8 mouse cellular contexts compared by ENCODE assay signal in the genomic region with DNA sequence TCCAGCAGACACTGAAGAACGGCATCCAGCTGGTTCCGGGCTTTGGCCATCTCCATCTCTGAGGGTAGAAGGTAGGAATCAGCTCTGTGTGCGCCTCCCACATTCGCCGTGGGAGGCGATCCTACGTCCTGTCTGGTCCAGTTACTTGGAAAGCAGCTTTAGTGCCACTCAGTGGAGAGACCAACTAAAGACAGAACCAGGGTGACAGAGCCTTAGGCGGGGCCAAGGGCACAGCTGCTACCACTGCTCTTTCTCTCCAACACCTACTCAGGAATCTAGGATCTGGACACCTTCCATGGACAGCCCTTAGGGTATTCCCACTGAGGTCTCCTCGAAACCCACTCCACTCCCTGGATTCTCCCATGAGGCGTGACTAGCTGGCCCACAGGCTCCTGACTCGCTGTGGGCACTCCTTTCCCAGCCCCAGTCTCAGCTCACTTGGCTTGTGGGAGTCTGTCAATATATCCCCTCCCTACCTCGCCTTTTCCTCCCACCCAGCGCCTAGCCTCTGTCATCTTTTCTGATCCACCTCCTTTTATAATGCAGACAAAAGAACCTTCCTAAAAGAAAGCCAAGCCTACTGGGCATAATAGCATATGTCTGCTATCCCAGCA. TPM values are rescaled to one million over a fixed set of nuclear protein-coding genes. Genes with fewer than 3 reads are reported as not detected.
DNase-seq lines count a peak whose midpoint lies in the region; ATAC-seq lines count a peak whose summit lies in the region.
"Had no signal": no experiment of that assay in that cellular context is flagged by ENCODE, and none has a peak within 500 bp of the region (broad histone marks: within the 10 kb centered on the region; RNA-seq: fewer than 3 reads in every experiment).

No protein-coding gene starts in this region.

- H3K4me2 ChIP-seq in liver, embryonic 11.5 days: peak overlapping the region; percentile 75
- H3K4me2 ChIP-seq in embryonic facial prominence, embryonic 13.5 days: peak overlapping the region; percentile 94
- peak overlapping the region; percentile 91 for H3K4me2 ChIP-seq in intestine, embryonic 14.5 days (ENCODE audit: low read length)
- peak overlapping the region; percentile 99 for H3K4me2 ChIP-seq in neural tube, embryonic 13.5 days

- H3K4me3 ChIP-seq in liver, embryonic 11.5 days (ENCODE audit: low read depth, low read length): peak overlapping the region; percentile 75
- H3K4me3 ChIP-seq in embryonic facial prominence, embryonic 13.5 days: peak overlapping the region; percentile 69
- H3K4me3 ChIP-seq in intestine, embryonic 14.5 days (ENCODE audit: low read depth, low read length): no peak overlapping the region
- H3K4me3 ChIP-seq in neural tube, embryonic 13.5 days: peak overlapping the region; percentile 67; the same call in 1 of the 2 replicates

- no peak overlapping the region; the same call in 1 of the 2 replicates for H3K9ac ChIP-seq in liver, embryonic 11.5 days (ENCODE audit: low read depth, low read length)
- peak overlapping the region; percentile 85; the same call in 1 of the 2 replicates for H3K9ac ChIP-seq in embryonic facial prominence, embryonic 13.5 days
- H3K9ac ChIP-seq in intestine, embryonic 14.5 days (ENCODE audit: low read length): no peak overlapping the region
- H3K9ac ChIP-seq in neural tube, embryonic 13.5 days: peak overlapping the region; percentile 88

- DNase-seq in liver, embryonic 11.5 days (ENCODE audit: low spot score): no peak
- DNase-seq in liver: no peak
- DNase-seq in intestine, embryonic 14.5 days (ENCODE audit: low spot score): no peak
- no peak for DNase-seq in cerebellum, postnatal 36 days
- no peak for DNase-seq in frontal cortex, postnatal 36 days (ENCODE audit: low spot score in 2 of 2)
- DNase-seq: kidney, adult 8-10 months had no signal

- no peak overlapping the region for H3K27ac ChIP-seq in liver, embryonic 11.5 days (ENCODE audit: low read depth, low read length)
- H3K27ac ChIP-seq in embryonic facial prominence, embryonic 13.5 days: no peak overlapping the region
- H3K27ac ChIP-seq in intestine, embryonic 14.5 days (ENCODE audit: low read depth): no peak overlapping the region
- H3K27ac ChIP-seq in neural tube, embryonic 13.5 days (replicated peaks): no peak overlapping the region

- no peak for ATAC-seq in liver, embryonic 11.5 days (replicated peaks; ENCODE audit: low FRiP score)
- ATAC-seq in embryonic facial prominence, embryonic 13.5 days (ENCODE audit: insufficient number of reproducible peaks, insufficient read depth, low FRiP score, low TSS enrichment, low read depth): no peak
- ATAC-seq in intestine, embryonic 14.5 days (replicated peaks; ENCODE audit: low FRiP score, low TSS enrichment, low read depth): no peak
- ATAC-seq in neural tube, embryonic 13.5 days (ENCODE audit: low read depth): no peak

- peaks cover 17% of the 10 kb centered on the region for H3K4me1 ChIP-seq in liver, embryonic 11.5 days (replicated peaks; ENCODE audit: control insufficient read depth, insufficient read depth, low read length)
- H3K4me1 ChIP-seq in embryonic facial prominence, embryonic 13.5 days: peaks cover 37% of the 10 kb centered on the region
- H3K4me1 ChIP-seq in intestine, embryonic 14.5 days (replicated peaks; ENCODE audit: control insufficient read depth, insufficient read depth, low read length): peaks cover 19% of the 10 kb centered on the region
- H3K4me1 ChIP-seq in neural tube, embryonic 13.5 days (replicated peaks): peaks cover 39% of the 10 kb centered on the region

- peaks cover 21% of the 10 kb centered on the region for H3K36me3 ChIP-seq in liver, embryonic 11.5 days (ENCODE audit: control insufficient read depth, insufficient read depth, low read length)
- H3K36me3 ChIP-seq in embryonic facial prominence, embryonic 13.5 days: peaks cover 34% of the 10 kb centered on the region
- peaks cover 29% of the 10 kb centered on the region for H3K36me3 ChIP-seq in intestine, embryonic 14.5 days (ENCODE audit: control insufficient read depth, insufficient read depth, low read length)
- H3K36me3 ChIP-seq in neural tube, embryonic 13.5 days: peaks cover 39% of the 10 kb centered on the region

- no peaks in the 10 kb centered on the region for H3K27me3 ChIP-seq in liver, embryonic 11.5 days (replicated peaks; ENCODE audit: control insufficient read depth, insufficient read depth, low read length)
- no peaks in the 10 kb centered on the region for H3K27me3 ChIP-seq in embryonic facial prominence, embryonic 13.5 days
- no peaks in the 10 kb centered on the region for H3K27me3 ChIP-seq in intestine, embryonic 14.5 days (replicated peaks; ENCODE audit: control insufficient read depth, insufficient read depth, low read length)
- H3K27me3 ChIP-seq in neural tube, embryonic 13.5 days: peaks cover 9% of the 10 kb centered on the region; the same call in 1 of the 2 replicates

- no peaks in the 10 kb centered on the region for H3K9me3 ChIP-seq in liver, embryonic 11.5 days (ENCODE audit: control insufficient read depth, low read length)
- H3K9me3 ChIP-seq in embryonic facial prominence, embryonic 13.5 days: no peaks in the 10 kb centered on the region
- H3K9me3 ChIP-seq in intestine, embryonic 14.5 days (ENCODE audit: control insufficient read depth, low read length): no peaks in the 10 kb centered on the region
- no peaks in the 10 kb centered on the region for H3K9me3 ChIP-seq in neural tube, embryonic 13.5 days

- 87% methylated on average over 13 of the region's 13 CpGs for WGBS in liver, embryonic 11.5 days
- WGBS in embryonic facial prominence, embryonic 13.5 days: 90% methylated on average over 13 of the region's 13 CpGs
- 91% methylated on average over 13 of the region's 13 CpGs for WGBS in intestine, embryonic 14.5 days
- WGBS in neural tube, embryonic 13.5 days: 90% methylated on average over 13 of the region's 13 CpGs

RNA-seq across cellular contexts. Expression of a gene that starts 1.6 kb away (rescaled TPM):
- 38.7 and 41.0 TPM in 2 replicates for polyA plus RNA-seq in liver, embryonic 11.5 days (2014; fragmentation: Nextera tagmentation; extraction: Ambion mirVana)
- polyA plus RNA-seq in embryonic facial prominence, embryonic 13.5 days (2015; fragmentation: Nextera tagmentation; extraction: Ambion mirVana): 44.1 and 47.7 TPM in 2 replicates
- 36.9 and 38.5 TPM in 2 replicates for polyA plus RNA-seq in intestine, embryonic 14.5 days (2014; fragmentation: Nextera tagmentation; extraction: Ambion mirVana)
- polyA plus RNA-seq in neural tube, embryonic 13.5 days (2015; fragmentation: Nextera tagmentation; extraction: Ambion mirVana): 60.9 and 62.9 TPM in 2 replicates

RNA-seq across cellular contexts. Expression of a gene that starts 5.1 kb away (rescaled TPM):
- polyA plus RNA-seq in liver, embryonic 11.5 days (2014; fragmentation: Nextera tagmentation; extraction: Ambion mirVana): 71.0 and 73.1 TPM in 2 replicates
- polyA plus RNA-seq in embryonic facial prominence, embryonic 13.5 days (2015; fragmentation: Nextera tagmentation; extraction: Ambion mirVana): 97.0 and 104 TPM in 2 replicates
- polyA plus RNA-seq in intestine, embryonic 14.5 days (2014; fragmentation: Nextera tagmentation; extraction: Ambion mirVana): 92.3 and 94.5 TPM in 2 replicates
- polyA plus RNA-seq in neural tube, embryonic 13.5 days (2015; fragmentation: Nextera tagmentation; extraction: Ambion mirVana): 92.6 and 113 TPM in 2 replicates

RNA-seq across cellular contexts. Expression of a gene that starts 5.1 kb away (rescaled TPM):
- 6.8 and 8.0 TPM in 2 replicates for polyA plus RNA-seq in liver, embryonic 11.5 days (2014; fragmentation: Nextera tagmentation; extraction: Ambion mirVana)
- polyA plus RNA-seq in embryonic facial prominence, embryonic 13.5 days (2015; fragmentation: Nextera tagmentation; extraction: Ambion mirVana): 14.9 and 15.4 TPM in 2 replicates
- 7.7 and 9.1 TPM in 2 replicates for polyA plus RNA-seq in intestine, embryonic 14.5 days (2014; fragmentation: Nextera tagmentation; extraction: Ambion mirVana)
- polyA plus RNA-seq in neural tube, embryonic 13.5 days (2015; fragmentation: Nextera tagmentation; extraction: Ambion mirVana): 14.5 and 15.1 TPM in 2 replicates

RNA-seq across cellular contexts. Expression of a gene that starts 5.4 kb away (rescaled TPM):
- 85.2 and 102 TPM in 2 replicates for polyA plus RNA-seq in liver, embryonic 11.5 days (2014; fragmentation: Nextera tagmentation; extraction: Ambion mirVana)
- 131 and 138 TPM in 2 replicates for polyA plus RNA-seq in embryonic facial prominence, embryonic 13.5 days (2015; fragmentation: Nextera tagmentation; extraction: Ambion mirVana)
- polyA plus RNA-seq in intestine, embryonic 14.5 days (2014; fragmentation: Nextera tagmentation; extraction: Ambion mirVana): 119 and 125 TPM in 2 replicates
- polyA plus RNA-seq in neural tube, embryonic 13.5 days (2015; fragmentation: Nextera tagmentation; extraction: Ambion mirVana): 126 and 147 TPM in 2 replicates

RNA-seq across cellular contexts. Expression of a gene that starts 5.9 kb away (rescaled TPM):
- polyA plus RNA-seq in liver, embryonic 11.5 days (2014; fragmentation: Nextera tagmentation; extraction: Ambion mirVana): 10.7 and 13.0 TPM in 2 replicates
- 15.8 and 17.4 TPM in 2 replicates for polyA plus RNA-seq in embryonic facial prominence, embryonic 13.5 days (2015; fragmentation: Nextera tagmentation; extraction: Ambion mirVana)
- 15.2 and 15.7 TPM in 2 replicates for polyA plus RNA-seq in intestine, embryonic 14.5 days (2014; fragmentation: Nextera tagmentation; extraction: Ambion mirVana)
- polyA plus RNA-seq in neural tube, embryonic 13.5 days (2015; fragmentation: Nextera tagmentation; extraction: Ambion mirVana): 6.7 and 8.6 TPM in 2 replicates

Comparison
In these comparisons a context has a peak if more than half of its experiments do, and no peak if none do; other contexts are left out.
1. H3K9ac ChIP-seq: peak in embryonic facial prominence, embryonic 13.5 days (single experiment) and neural tube, embryonic 13.5 days (single experiment); none in liver, embryonic 11.5 days (single experiment) and intestine, embryonic 14.5 days (single experiment).
2. Peak in every context shown above with its lines, with median percentiles within 50 percentile points of each other: H3K4me2 ChIP-seq.